In genomic region chr12:32144513-32144912, GRCm38 (mm10) we compare ENCODE assay signal across 7 mouse cellular contexts.
A peak's percentile ranks its signal among the peaks of the same experiment; 100 is the strongest.
DNase-seq lines count a peak whose midpoint lies in the region; ATAC-seq lines count a peak whose summit lies in the region.

No protein-coding gene starts in this region.

- no peak overlapping the region for H3K4me3 ChIP-seq in limb, embryonic 10.5 days
- H3K4me3 ChIP-seq in midbrain, embryonic 13.5 days (replicated peaks) = no peak overlapping the region

- peak; percentile 86 for DNase-seq in adrenal gland, adult 2 months
- DNase-seq in embryo, embryonic 11.5 days (ENCODE audit: low read depth, low spot score) = peak; percentile 62
- peak; percentile 65 to 81 for DNase-seq in gastrocnemius, postnatal 4 days (ENCODE audit: low spot score in 2 of 2)
- peak; percentile 68 for DNase-seq in kidney, adult 18-20 months
- peak; percentile 70 for DNase-seq in limb, embryonic 10.5 days (ENCODE audit: low spot score)
- peak; percentile 48 to 66 for DNase-seq in spleen, adult 18-20 months

- 9% methylated on average over 5 of the region's 5 CpGs for WGBS in limb, embryonic 10.5 days
- 3% methylated on average over 5 of the region's 5 CpGs for WGBS in midbrain, embryonic 13.5 days

- no peaks in the 10 kb centered on the region for H3K4me1 ChIP-seq in limb, embryonic 10.5 days
- H3K4me1 ChIP-seq in midbrain, embryonic 13.5 days (replicated peaks) = no peaks in the 10 kb centered on the region

- H3K9ac ChIP-seq in midbrain, embryonic 13.5 days (replicated peaks) = no peak overlapping the region

- no peak overlapping the region for H3K27ac ChIP-seq in limb, embryonic 10.5 days
- H3K27ac ChIP-seq in midbrain, embryonic 13.5 days = no peak overlapping the region

- no peaks in the 10 kb centered on the region for H3K36me3 ChIP-seq in limb, embryonic 10.5 days
- H3K36me3 ChIP-seq in midbrain, embryonic 13.5 days = no peaks in the 10 kb centered on the region

- no peaks in the 10 kb centered on the region for H3K9me3 ChIP-seq in limb, embryonic 10.5 days (replicated peaks)
- H3K9me3 ChIP-seq in midbrain, embryonic 13.5 days = no peaks in the 10 kb centered on the region

- H3K27me3 ChIP-seq in limb, embryonic 10.5 days (ENCODE audit: low read depth, poor library complexity, severe bottlenecking) = no peaks in the 10 kb centered on the region
- no peaks in the 10 kb centered on the region for H3K27me3 ChIP-seq in midbrain, embryonic 13.5 days

- H3K4me2 ChIP-seq in midbrain, embryonic 13.5 days (replicated peaks) = no peak overlapping the region

- peak; percentile 89 for ATAC-seq in midbrain, embryonic 13.5 days
